Mouse (Mus musculus): Measurements from ENCODE around the gene Nhsl2. TPM values are rescaled to one million over a fixed set of nuclear protein-coding genes. Genes with fewer than 3 reads are reported as not detected.

Gene Nhsl2
- polyA plus RNA-seq, 1 experiment from 2014 or later: 30.5 TPM

DNA sequence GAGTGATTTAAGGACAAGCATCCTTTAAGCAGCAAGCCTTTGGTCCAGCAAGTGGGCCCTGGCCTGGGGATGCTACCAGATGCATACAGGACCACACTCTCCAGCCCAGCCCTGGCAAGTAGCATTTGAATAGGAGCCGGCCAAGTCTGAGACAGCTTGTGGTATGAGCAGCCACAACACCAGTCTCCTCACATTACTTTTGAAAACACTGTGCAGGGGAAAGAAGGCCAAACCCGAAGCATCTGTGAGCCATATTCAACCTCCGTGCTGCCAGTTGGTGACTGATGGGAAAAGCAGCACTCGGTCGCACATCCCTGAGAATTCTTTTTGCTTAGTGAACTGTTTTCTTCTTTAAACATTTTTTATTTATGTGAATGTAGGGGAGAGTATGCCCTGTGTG is 81.8 kb downstream of the Nhsl2 start:
- Histone ChIP-seq H3K4me3 (no peak overlapping the region), H3K27ac (no peak overlapping the region), H3K9me3 (no peaks in the 10 kb centered on the region), H3K27me3 (ENCODE audit: insufficient read depth, poor library complexity, severe bottlenecking) (peaks cover 46% of the 10 kb centered on the region), H3K4me1 (0 out of 2 replicates have a peak, but pooled peaks cover 4% of the 10 kb centered on the region), H3K36me3 (no peaks in the 10 kb centered on the region)
- no peak for DNase-seq (ENCODE audit: low spot score)
- WGBS: 84% methylated on average over 5 of the region's 5 CpGs

DNA sequence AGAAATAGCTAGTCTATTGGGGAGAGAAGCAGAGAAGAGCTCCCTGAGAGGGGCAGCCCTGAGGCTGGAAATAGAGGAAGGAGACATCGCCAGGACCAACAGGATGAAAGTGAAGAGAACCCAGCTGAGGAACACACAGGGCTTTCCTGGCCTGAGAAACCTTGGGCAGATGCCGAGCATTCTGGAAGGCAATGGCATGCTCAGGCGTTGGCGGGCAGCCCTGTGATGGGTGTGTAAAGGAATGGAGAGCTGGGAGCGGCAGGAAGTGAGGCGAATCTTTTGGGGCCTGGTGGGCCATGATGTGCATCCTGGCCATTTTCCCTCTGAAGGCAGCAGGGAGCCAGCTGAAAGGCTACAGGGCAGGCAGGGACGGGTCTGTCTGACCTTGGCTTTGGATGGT is 83.1 kb downstream of the Nhsl2 start:
- Histone ChIP-seq H3K27me3 (ENCODE audit: insufficient read depth, poor library complexity, severe bottlenecking) (peaks cover 50% of the 10 kb centered on the region), H3K36me3 (no peaks in the 10 kb centered on the region), H3K9me3 (no peaks in the 10 kb centered on the region), H3K4me3 (no peak overlapping the region), H3K27ac (no peak overlapping the region), H3K4me1 (0 out of 2 replicates have a peak, but pooled peaks cover 4% of the 10 kb centered on the region)
- no peak for DNase-seq (ENCODE audit: low spot score)
- 78% methylated on average over 7 of the region's 7 CpGs for WGBS

DNA sequence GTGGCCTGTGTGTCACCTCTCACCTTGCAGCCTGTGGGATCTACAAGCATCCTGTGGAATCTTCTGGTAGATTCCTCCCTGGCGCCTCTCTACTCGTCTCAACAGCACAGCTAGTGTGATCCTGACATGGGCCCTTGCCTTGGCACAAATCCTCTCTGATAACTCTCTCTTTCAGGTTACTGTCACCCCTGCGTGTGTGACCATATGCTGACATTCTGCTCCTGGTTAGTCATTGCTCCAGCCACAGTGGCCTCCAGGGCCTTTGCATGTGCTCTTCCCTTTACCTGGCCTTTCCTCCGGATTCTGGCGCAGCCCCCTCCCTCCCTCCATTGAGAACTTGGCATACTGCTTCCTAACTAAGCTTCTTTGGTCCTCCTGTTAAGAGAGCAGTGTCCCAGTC is 84.2 kb downstream of the Nhsl2 start:
- H3K27ac ChIP-seq: no peak overlapping the region
- DNase-seq (ENCODE audit: low spot score): no peak
- 77% methylated on average over 5 of the region's 5 CpGs for WGBS
- H3K36me3 ChIP-seq: no peaks in the 10 kb centered on the region
- peaks cover 58% of the 10 kb centered on the region for H3K27me3 ChIP-seq (ENCODE audit: insufficient read depth, poor library complexity, severe bottlenecking)
- no peaks in the 10 kb centered on the region for H3K9me3 ChIP-seq
- H3K4me3 ChIP-seq: no peak overlapping the region
- H3K4me1 ChIP-seq: 0 out of 2 replicates have a peak, but pooled peaks cover 4% of the 10 kb centered on the region

GRCm38 (mm10) chrX:101935291-101935840 is 86.2 kb downstream of the Nhsl2 start:
- peaks cover 4% of the 10 kb centered on the region; the same call in 1 of the 2 replicates for H3K4me1 ChIP-seq
- peaks cover 41% of the 10 kb centered on the region for H3K27me3 ChIP-seq (ENCODE audit: insufficient read depth, poor library complexity, severe bottlenecking)
- no peak overlapping the region for H3K4me3 ChIP-seq
- H3K36me3 ChIP-seq: no peaks in the 10 kb centered on the region
- no peak for DNase-seq (ENCODE audit: low spot score)
- 51% methylated on average over 3 of the region's 3 CpGs for WGBS
- no peak overlapping the region for H3K27ac ChIP-seq
- no peaks in the 10 kb centered on the region for H3K9me3 ChIP-seq

GRCm38 (mm10) chrX:101939486-101939885 is 90.3 kb downstream of the Nhsl2 start:
- no peaks in the 10 kb centered on the region for H3K9me3 ChIP-seq
- DNase-seq (ENCODE audit: low spot score): no peak
- no peaks in the 10 kb centered on the region for H3K36me3 ChIP-seq
- WGBS: 84% methylated on average over 5 of the region's 5 CpGs
- H3K4me3 ChIP-seq: no peak overlapping the region
- peaks cover 32% of the 10 kb centered on the region; the same call in 1 of the 2 replicates for H3K27me3 ChIP-seq (ENCODE audit: insufficient read depth, poor library complexity, severe bottlenecking)
- no peak overlapping the region for H3K27ac ChIP-seq
- H3K4me1 ChIP-seq: peaks cover 23% of the 10 kb centered on the region; the same call in 1 of the 2 replicates

GRCm38 (mm10) chrX:101942461-101942896 is 93.3 kb downstream of the Nhsl2 start:
- 12% methylated on average over 6 of the region's 6 CpGs for WGBS
- Histone ChIP-seq H3K4me1 (peaks cover 30% of the 10 kb centered on the region; the same call in 1 of the 2 replicates), H3K4me3 (no peak overlapping the region), H3K9me3 (no peaks in the 10 kb centered on the region), H3K27me3 (ENCODE audit: insufficient read depth, poor library complexity, severe bottlenecking) (peaks cover 42% of the 10 kb centered on the region; the same call in 1 of the 2 replicates), H3K27ac (peak overlapping the region; percentile 67), H3K36me3 (no peaks in the 10 kb centered on the region)
- DNase-seq (ENCODE audit: low spot score): peak; percentile 86

DNA sequence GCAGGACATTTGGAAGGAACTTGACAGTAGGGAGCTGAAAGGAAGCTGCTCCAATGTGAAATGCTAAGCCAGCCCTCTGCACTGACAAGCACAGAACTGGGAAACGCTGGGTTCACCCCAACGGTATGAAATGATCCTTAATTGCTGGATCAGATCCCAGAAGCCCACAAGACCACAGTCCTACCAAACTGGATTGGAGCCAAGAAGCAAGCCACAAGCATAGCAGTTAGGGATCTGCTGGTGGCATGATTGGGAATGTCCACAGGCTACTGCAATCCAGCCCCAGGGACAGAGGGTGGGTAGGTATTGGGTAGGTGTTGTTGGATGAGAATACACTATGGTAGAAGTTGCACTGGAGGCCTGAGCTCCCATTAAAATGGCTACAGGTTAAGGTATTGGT is 94.6 kb downstream of the Nhsl2 start:
- WGBS: 75% methylated on average over 2 of the region's 2 CpGs
- Histone ChIP-seq H3K27ac (peak overlapping the region; percentile 67; the same call in 1 of the 2 replicates), H3K27me3 (ENCODE audit: insufficient read depth, poor library complexity, severe bottlenecking) (peaks cover 35% of the 10 kb centered on the region; the same call in 1 of the 2 replicates), H3K36me3 (no peaks in the 10 kb centered on the region), H3K4me1 (peaks cover 30% of the 10 kb centered on the region; the same call in 1 of the 2 replicates), H3K4me3 (no peak overlapping the region), H3K9me3 (no peaks in the 10 kb centered on the region)
- peak; percentile 54 for DNase-seq (ENCODE audit: low spot score)

- Histone ChIP-seq H3K27ac (0 out of 2 replicates have a peak overlapping the region, but pooled peaks have one; percentile 23), H3K4me3 (no peak overlapping the region), H3K4me1 (peaks cover 30% of the 10 kb centered on the region; the same call in 1 of the 2 replicates), H3K36me3 (no peaks in the 10 kb centered on the region), H3K9me3 (no peaks in the 10 kb centered on the region), H3K27me3 (ENCODE audit: insufficient read depth, poor library complexity, severe bottlenecking) (peaks cover 35% of the 10 kb centered on the region; the same call in 1 of the 2 replicates)
- DNase-seq (ENCODE audit: low spot score): no peak
- WGBS: 88% methylated on average over 2 of the region's 2 CpGs
Measured at GRCm38 (mm10) chrX:101944761-101945330, 95.7 kb downstream of the Nhsl2 start.

DNA sequence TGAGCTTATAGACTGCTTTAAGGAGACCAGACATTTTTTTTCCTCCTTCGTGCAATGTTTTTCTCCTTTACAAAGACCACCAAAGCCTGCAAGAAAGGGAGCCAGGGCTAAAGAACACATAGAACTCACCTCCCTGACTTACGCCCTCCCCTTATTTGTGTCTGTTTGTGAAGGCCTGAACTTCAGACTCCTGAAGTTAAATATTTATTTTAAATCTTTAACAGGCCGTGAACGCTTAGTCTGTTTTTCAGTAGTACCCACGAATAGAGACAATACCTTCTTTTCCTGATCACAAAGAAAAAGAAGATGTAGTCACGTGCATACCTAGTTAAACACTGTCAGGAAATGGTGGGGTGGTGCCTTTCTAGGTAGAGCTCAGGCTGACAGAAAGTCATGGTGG is 103.3 kb downstream of the Nhsl2 start:
- DNase-seq (ENCODE audit: low spot score): no peak
- WGBS: 81% methylated on average over 6 of the region's 6 CpGs
- peaks cover 42% of the 10 kb centered on the region; the same call in 1 of the 2 replicates for H3K27me3 ChIP-seq (ENCODE audit: insufficient read depth, poor library complexity, severe bottlenecking)

GRCm38 (mm10) chrX:101953256-101953655 is 104.1 kb downstream of the Nhsl2 start:
- Histone ChIP-seq H3K36me3 (no peaks in the 10 kb centered on the region), H3K9me3 (no peaks in the 10 kb centered on the region), H3K4me1 (peaks cover 25% of the 10 kb centered on the region), H3K4me3 (no peak overlapping the region), H3K27ac (no peak overlapping the region), H3K27me3 (ENCODE audit: insufficient read depth, poor library complexity, severe bottlenecking) (peaks cover 45% of the 10 kb centered on the region; the same call in 1 of the 2 replicates)
- DNase-seq (ENCODE audit: low spot score): no peak
- 88% methylated on average over 2 of the region's 2 CpGs for WGBS

More for the DNA sequence above, 103.3 kb downstream of the Nhsl2 start:
- H3K27ac ChIP-seq: no peak overlapping the region
- H3K9me3 ChIP-seq: no peaks in the 10 kb centered on the region
- no peak overlapping the region for H3K4me3 ChIP-seq
- H3K36me3 ChIP-seq: no peaks in the 10 kb centered on the region
- peaks cover 20% of the 10 kb centered on the region for H3K4me1 ChIP-seq

DNA sequence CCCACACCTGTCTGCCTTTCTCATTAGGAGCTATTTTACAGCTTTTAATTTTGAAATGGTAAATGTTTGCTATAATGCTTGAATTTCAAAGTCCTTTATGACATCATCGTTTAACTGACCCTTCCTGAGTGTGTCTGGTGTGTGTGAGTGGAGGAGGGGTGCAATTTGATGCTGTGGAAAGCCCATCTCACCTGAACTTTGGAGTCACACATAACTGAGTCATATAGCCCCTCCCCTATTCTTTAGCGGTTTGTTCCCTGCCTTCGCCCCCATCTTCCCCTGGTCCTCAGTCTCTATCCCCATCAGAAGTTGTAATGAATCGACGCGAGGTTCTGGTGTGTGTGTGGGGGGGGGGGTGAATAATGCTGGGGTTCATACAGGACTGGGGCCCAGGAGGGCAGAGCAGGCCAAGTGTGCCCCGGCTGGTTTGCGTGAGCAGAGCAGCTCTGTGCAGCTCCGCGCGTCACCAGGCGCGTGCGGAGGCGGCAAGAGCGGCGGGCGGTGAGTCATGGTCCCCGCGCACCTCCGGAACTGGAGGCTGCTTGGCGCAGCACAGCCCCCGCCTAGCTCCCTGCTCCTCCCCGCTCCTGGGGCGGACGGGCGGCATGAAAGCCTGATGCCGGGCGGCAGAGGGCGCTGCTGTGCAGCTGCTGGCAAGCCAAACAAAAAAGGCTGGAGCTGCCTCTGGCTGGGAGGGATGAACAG is 104.8 kb downstream of the Nhsl2 start:
- Histone ChIP-seq H3K9me3 (no peaks in the 10 kb centered on the region), H3K4me3 (peak overlapping the region; percentile 51), H3K4me1 (peaks cover 25% of the 10 kb centered on the region), H3K36me3 (no peaks in the 10 kb centered on the region), H3K27ac (peak overlapping the region; percentile 85), H3K27me3 (ENCODE audit: insufficient read depth, poor library complexity, severe bottlenecking) (peaks cover 48% of the 10 kb centered on the region; the same call in 1 of the 2 replicates)
- peak; percentile 90 for DNase-seq (ENCODE audit: low spot score)
- 9% methylated on average over 30 of the region's 30 CpGs for WGBS

DNA sequence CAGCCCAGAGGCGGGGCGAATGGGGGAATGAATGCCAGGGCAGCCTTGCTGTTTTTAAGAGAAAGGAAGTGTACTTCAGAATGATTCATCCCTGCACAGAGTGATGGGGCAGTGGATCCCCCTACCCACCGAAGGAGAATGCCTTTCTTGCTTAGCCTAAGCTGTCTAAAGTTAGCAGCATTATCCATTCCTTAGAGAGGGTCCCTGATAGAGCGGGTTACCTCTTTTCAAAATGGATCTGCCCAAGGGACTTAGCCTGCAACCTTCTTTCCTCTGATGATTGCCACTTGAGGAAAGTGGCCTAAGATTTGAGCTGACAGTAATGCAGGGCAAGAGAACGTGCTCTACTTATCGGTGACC is 105.3 kb downstream of the Nhsl2 start:
- Histone ChIP-seq H3K4me1 (peaks cover 25% of the 10 kb centered on the region), H3K9me3 (no peaks in the 10 kb centered on the region), H3K27me3 (ENCODE audit: insufficient read depth, poor library complexity, severe bottlenecking) (peaks cover 48% of the 10 kb centered on the region; the same call in 1 of the 2 replicates), H3K27ac (peak overlapping the region; percentile 85; the same call in 1 of the 2 replicates), H3K36me3 (no peaks in the 10 kb centered on the region), H3K4me3 (no peak overlapping the region; the same call in 1 of the 2 replicates)
- DNase-seq (ENCODE audit: low spot score): no peak
- 32% methylated on average over 6 of the region's 6 CpGs for WGBS

GRCm38 (mm10) chrX:101961848-101962247 is 112.7 kb downstream of the Nhsl2 start:
- 75% methylated on average over 4 of the region's 4 CpGs for WGBS
- Histone ChIP-seq H3K27me3 (ENCODE audit: insufficient read depth, poor library complexity, severe bottlenecking) (peaks cover 36% of the 10 kb centered on the region; the same call in 1 of the 2 replicates), H3K9me3 (no peaks in the 10 kb centered on the region), H3K4me3 (no peak overlapping the region), H3K36me3 (no peaks in the 10 kb centered on the region), H3K4me1 (peaks cover 9% of the 10 kb centered on the region), H3K27ac (no peak overlapping the region)
- DNase-seq (ENCODE audit: low spot score): no peak

Measured in heart, embryonic 10.5 days (tissue).